Mouse (Mus musculus): ENCODE results near the gene Gm340. TPM values are rescaled to one million over a fixed set of nuclear protein-coding genes. Genes with fewer than 3 reads are reported as not detected.

The Gm340 gene
- 2.1 and 2.4 TPM in 2 replicates for polyA plus RNA-seq (2015; fragmentation: Nextera tagmentation; extraction: Ambion mirVana)

DNA sequence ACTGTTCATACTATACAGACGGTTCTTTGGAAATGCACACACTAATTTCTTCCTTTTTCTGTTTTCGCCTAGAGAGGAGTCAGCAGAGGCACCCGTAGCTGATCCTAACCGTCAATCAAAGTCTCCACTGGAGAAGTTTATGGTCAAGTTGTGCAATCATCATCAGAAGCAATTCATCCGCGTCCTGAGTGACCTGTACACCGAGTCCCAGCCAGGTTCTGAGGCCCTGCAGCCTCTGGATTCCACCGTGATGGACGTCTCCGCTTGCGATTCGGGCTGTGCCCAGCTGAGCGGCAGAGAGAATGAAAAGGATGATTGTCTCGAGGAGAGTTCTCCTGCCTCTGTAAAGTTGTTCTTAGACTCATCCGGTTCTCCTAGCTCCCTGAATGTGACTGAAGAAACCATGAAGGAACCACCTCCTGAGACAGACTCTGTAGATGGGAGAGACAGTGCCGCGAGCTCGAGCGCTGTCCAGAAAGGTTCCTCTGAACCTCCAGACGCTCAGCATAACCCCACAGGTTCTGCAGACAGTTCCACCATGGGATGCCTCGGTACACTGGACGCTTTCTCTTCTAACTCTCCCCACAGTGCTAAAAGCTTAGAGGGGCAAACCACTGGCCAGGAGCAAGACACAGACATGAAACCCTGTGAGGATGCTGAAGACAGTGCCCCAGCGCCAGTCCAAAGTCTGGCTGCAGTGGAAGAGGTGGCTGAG is at the start of gene Gm340:
Gene Gm340, plus strand, starts transcription at position 665 of the 715 bp plus-strand sequence.
- Histone ChIP-seq H3K9ac (no peak within 1 kb of the TSS), H3K4me3 (replicated peaks) (no peak within 1 kb of the TSS), H3K36me3 (peaks cover 19% of the 10 kb centered on the region; the same call in 1 of the 2 replicates), H3K27ac (no peak within 1 kb of the TSS), H3K4me2 (no peak within 1 kb of the TSS), H3K27me3 (replicated peaks) (no peaks in the 10 kb centered on the region), H3K4me1 (no peaks in the 10 kb centered on the region), H3K9me3 (no peaks in the 10 kb centered on the region)
- WGBS: 89% methylated on average over 23 of the region's 23 CpGs
- no peak for ATAC-seq (ENCODE audit: insufficient read depth, low FRiP score, low read depth)

DNA sequence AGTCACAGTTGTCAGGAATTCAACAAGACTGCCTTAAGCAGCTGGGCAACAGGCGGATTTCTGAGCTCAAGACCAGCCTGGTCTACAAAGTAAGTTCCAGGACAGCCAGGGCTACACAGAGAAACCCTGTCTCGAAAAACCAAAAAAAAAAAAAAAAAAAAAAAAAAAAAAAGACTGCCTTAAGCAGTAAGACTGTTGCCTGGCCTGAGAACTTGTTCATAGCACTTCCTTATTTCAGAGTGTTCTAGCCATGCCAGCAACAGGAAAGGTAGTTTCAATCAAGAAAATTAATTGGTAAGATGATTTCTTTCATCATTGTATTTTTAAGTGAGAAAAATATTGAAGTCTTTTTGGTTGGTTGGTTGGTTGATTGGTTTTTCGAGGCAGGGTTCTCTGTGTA is 48.1 kb upstream of the Gm340 start:
- no peak overlapping the region for H3K9ac ChIP-seq
- H3K36me3 ChIP-seq: no peaks in the 10 kb centered on the region
- no peaks in the 10 kb centered on the region for H3K4me1 ChIP-seq
- no peak overlapping the region for H3K4me2 ChIP-seq
- no peaks in the 10 kb centered on the region for H3K27me3 ChIP-seq (replicated peaks)
- H3K9me3 ChIP-seq: no peaks in the 10 kb centered on the region
- WGBS: 85% methylated on average over 3 of the region's 3 CpGs
- H3K27ac ChIP-seq: no peak overlapping the region
- no peak for ATAC-seq (ENCODE audit: insufficient read depth, low FRiP score, low read depth)
- H3K4me3 ChIP-seq (replicated peaks): no peak overlapping the region

DNA sequence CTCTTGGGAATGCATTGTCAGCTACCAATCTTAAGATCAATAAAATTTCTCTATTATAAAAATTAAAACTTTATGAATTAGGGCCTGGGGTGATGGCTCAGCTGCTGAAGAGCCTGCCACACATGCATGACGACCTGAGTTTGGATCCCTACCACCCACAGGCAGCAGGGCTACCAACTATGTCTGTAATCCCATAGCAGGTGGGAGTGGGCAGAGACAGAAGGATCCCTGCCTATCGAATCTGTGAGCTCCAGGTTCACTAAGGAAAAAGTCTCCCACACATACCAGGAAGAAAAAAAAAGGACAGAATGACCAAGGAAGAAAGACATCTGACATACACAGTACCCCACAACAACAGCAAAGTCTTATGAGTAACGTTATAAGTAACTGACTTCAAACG is 25.2 kb upstream of the Gm340 start:
- no peak for ATAC-seq (ENCODE audit: insufficient read depth, low FRiP score, low read depth)
- Histone ChIP-seq H3K4me1 (no peaks in the 10 kb centered on the region), H3K9ac (no peak overlapping the region), H3K36me3 (peaks cover 21% of the 10 kb centered on the region), H3K4me3 (replicated peaks) (no peak overlapping the region), H3K27me3 (replicated peaks) (no peaks in the 10 kb centered on the region), H3K9me3 (no peaks in the 10 kb centered on the region), H3K4me2 (no peak overlapping the region), H3K27ac (no peak overlapping the region)
- 79% methylated on average over 4 of the region's 4 CpGs for WGBS

DNA sequence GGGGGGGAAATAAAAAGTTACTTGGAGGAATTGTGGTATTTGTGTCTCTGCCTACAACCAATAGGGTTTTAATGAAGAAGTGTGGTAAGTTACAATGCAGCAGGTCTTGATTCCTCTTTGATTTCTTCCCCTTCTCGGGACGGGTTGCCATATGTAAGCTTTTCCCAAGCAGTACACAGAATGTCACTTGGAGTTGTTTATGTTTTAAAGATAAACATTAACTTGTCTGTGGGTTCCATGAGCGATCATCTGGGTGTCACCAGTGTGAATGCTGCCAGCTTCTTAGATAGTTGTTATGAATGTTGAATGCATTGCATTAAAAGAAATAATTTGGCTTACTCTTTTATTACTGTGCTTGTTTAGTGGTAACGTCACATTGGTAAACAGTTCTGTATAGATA is 24.7 kb upstream of the Gm340 start:
- H3K4me1 ChIP-seq: no peaks in the 10 kb centered on the region
- H3K27me3 ChIP-seq (replicated peaks): no peaks in the 10 kb centered on the region
- H3K4me3 ChIP-seq (replicated peaks): no peak overlapping the region
- H3K4me2 ChIP-seq: no peak overlapping the region
- no peak overlapping the region for H3K27ac ChIP-seq
- 62% methylated on average over 4 of the region's 4 CpGs for WGBS
- H3K36me3 ChIP-seq: peaks cover 19% of the 10 kb centered on the region
- no peaks in the 10 kb centered on the region for H3K9me3 ChIP-seq
- H3K9ac ChIP-seq: no peak overlapping the region
- no peak for ATAC-seq (ENCODE audit: insufficient read depth, low FRiP score, low read depth)

DNA sequence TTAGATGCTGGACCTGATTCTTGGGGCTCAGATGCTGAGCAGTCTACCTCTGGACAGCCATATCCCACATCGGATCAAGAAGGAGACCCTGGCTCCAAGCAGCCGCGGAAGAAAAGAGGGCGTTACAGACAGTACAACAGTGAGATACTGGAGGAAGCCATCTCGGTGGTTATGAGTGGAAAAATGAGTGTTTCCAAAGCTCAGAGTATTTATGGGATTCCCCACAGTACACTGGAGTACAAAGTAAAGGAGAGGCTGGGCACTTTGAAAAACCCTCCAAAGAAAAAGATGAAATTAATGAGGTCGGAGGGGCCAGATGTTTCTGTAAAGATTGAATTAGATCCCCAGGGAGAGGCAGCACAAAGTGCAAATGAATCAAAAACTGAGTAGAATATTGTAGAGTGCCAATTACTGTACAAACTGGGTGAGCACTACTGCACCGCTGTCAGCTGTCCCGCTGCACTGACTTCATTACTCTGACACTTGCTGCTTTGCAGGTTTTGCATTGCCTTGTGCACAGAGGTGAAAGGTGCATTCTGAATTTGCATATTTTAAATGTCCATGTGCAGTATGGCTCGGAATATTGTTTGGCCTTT is 23.2 kb upstream of the Gm340 start:
- H3K4me3 ChIP-seq (replicated peaks): no peak overlapping the region
- H3K9me3 ChIP-seq: no peaks in the 10 kb centered on the region
- peaks cover 17% of the 10 kb centered on the region for H3K36me3 ChIP-seq
- H3K27me3 ChIP-seq (replicated peaks): no peaks in the 10 kb centered on the region
- no peaks in the 10 kb centered on the region for H3K4me1 ChIP-seq
- ATAC-seq (ENCODE audit: insufficient read depth, low FRiP score, low read depth): no peak
- H3K4me2 ChIP-seq: no peak overlapping the region
- 90% methylated on average over 9 of the region's 9 CpGs for WGBS
- no peak overlapping the region for H3K27ac ChIP-seq
- H3K9ac ChIP-seq: no peak overlapping the region

DNA sequence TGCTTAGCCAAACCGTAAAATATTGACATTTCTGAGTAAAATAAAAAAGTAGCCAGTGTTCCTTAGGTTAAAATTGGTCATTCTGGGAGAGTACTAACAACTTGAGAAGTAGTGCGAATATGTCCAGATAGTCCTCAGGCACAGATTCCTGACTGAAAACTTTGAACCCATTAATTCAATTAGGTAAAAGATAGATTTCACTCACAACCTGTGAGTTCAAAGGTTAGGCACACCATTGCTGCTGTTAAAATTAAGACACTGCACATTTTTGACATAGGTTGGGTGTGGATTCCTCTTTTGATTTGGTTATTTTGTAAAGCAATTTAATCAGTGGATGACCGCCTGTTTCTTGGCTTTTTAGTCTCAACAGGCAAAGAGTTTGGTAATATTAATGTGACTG is 21.3 kb upstream of the Gm340 start:
- H3K4me2 ChIP-seq: no peak overlapping the region
- no peak overlapping the region for H3K4me3 ChIP-seq (replicated peaks)
- H3K4me1 ChIP-seq: no peaks in the 10 kb centered on the region
- H3K9ac ChIP-seq: no peak overlapping the region
- peaks cover 13% of the 10 kb centered on the region for H3K36me3 ChIP-seq
- no peak for ATAC-seq (ENCODE audit: insufficient read depth, low FRiP score, low read depth)
- no peak overlapping the region for H3K27ac ChIP-seq
- WGBS: 88% methylated on average over 3 of the region's 3 CpGs
- no peaks in the 10 kb centered on the region for H3K9me3 ChIP-seq
- no peaks in the 10 kb centered on the region for H3K27me3 ChIP-seq (replicated peaks)

DNA sequence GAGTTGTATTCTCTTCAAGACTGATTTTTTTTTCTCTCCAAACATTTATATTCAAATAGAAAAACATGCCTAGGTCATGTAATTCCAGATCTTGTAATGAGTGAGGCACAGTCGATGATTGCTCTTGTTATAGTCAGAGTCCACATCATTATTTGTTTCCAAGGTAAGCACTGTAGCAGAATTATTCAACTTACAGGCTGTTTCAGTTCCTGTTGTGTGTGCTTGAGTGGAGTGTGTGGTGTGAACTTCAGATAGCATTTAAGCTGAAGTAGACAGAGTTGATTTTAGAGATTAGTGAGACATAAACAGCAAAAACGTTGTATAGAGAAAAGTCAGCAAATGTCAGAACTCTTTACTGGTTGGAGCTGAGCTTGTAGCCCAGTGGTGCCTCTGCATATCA is 13.4 kb upstream of the Gm340 start:
- no peak for ATAC-seq (ENCODE audit: insufficient read depth, low FRiP score, low read depth)
- no peak overlapping the region for H3K27ac ChIP-seq
- H3K36me3 ChIP-seq: no peaks in the 10 kb centered on the region
- H3K4me1 ChIP-seq: no peaks in the 10 kb centered on the region
- H3K27me3 ChIP-seq (replicated peaks): no peaks in the 10 kb centered on the region
- 41% methylated on average over 2 of the region's 2 CpGs for WGBS
- no peak overlapping the region for H3K9ac ChIP-seq
- no peak overlapping the region for H3K4me3 ChIP-seq (replicated peaks)
- no peaks in the 10 kb centered on the region for H3K9me3 ChIP-seq
- no peak overlapping the region for H3K4me2 ChIP-seq

DNA sequence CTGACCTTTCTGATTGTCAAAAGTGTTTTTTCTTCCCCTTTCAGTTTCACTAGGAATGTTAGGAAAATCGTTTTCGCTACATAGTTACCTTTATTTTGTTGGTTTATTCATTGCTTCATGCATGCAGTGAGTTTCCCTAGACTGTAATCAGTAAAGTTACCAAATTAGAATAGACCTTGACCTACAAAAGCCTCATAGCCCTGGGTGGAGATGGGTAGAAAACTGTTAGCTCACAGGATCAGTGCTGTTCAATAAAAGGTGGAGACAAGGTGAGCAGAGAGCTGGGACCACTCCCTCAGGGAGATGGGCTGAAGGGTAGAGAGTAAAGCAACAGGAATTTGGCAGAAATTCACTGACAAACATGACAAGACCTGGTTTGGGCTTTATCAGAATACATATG is 8.5 kb upstream of the Gm340 start:
- WGBS: 81% methylated on average over 2 of the region's 2 CpGs
- Histone ChIP-seq H3K9me3 (no peaks in the 10 kb centered on the region), H3K4me2 (no peak overlapping the region), H3K27me3 (replicated peaks) (no peaks in the 10 kb centered on the region), H3K4me1 (no peaks in the 10 kb centered on the region), H3K9ac (no peak overlapping the region), H3K4me3 (replicated peaks) (no peak overlapping the region), H3K27ac (no peak overlapping the region), H3K36me3 (no peaks in the 10 kb centered on the region)
- no peak for ATAC-seq (ENCODE audit: insufficient read depth, low FRiP score, low read depth)

DNA sequence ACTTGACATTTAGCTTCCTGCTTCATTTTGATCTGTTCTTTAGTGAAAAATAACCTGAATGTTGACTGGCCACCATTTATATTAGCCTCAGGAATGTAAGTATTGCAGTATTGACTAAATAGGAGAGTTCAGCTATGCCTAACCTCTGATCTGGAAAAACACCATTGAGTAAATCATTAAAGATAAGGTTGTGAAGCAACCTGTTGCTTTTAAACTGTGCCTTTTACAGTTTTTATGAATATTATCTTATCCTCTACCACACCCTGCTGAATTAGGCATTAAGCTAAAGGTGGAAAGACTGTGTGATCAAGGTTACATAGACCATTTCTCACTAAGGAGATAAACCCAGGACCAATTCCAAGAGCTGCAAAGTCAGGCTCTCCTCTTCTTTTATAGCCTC is 4.6 kb upstream of the Gm340 start:
- no peak overlapping the region for H3K4me2 ChIP-seq
- peak; percentile 56 for ATAC-seq (ENCODE audit: insufficient read depth, low FRiP score, low read depth)
- no peak overlapping the region for H3K4me3 ChIP-seq (replicated peaks)
- H3K9me3 ChIP-seq: no peaks in the 10 kb centered on the region
- no peak overlapping the region for H3K9ac ChIP-seq
- H3K27ac ChIP-seq: peak overlapping the region; percentile 40; the same call in 1 of the 2 replicates
- peaks cover 8% of the 10 kb centered on the region; the same call in 1 of the 2 replicates for H3K36me3 ChIP-seq
- H3K27me3 ChIP-seq (replicated peaks): no peaks in the 10 kb centered on the region
- no peaks in the 10 kb centered on the region for H3K4me1 ChIP-seq

DNA sequence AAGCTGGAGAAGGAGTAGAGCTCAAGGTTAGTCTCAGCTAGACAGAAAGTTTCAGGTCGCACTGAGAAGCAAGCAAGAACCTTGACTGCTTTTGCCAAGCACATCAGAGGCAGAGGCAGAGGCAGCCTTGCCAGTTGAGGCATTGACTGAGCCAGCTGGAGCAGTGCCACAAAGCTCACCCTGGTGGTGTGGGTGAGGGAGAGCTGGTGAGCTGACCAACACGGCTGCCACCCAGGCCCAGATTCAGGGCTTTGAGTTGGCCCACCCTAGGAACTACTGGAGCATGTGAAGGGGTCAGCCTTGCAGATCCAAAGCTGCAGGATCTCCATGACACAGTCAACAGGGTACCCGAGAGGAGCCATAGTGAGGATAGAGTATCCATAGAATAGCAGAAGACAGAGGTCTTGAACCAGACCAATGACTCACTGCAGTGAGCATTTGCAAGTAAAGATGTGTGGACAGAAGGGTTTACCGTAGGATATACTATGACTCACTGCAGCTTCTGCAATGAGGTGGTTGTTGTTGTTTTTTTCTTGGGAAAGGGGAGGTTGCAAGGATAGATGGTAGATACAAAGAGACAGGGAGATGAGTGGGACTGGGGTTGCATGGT is 2.8 kb upstream of the Gm340 start:
- Histone ChIP-seq H3K27ac (no peak overlapping the region), H3K4me3 (replicated peaks) (no peak overlapping the region), H3K9me3 (no peaks in the 10 kb centered on the region), H3K4me2 (no peak overlapping the region), H3K4me1 (no peaks in the 10 kb centered on the region), H3K9ac (no peak overlapping the region), H3K36me3 (peaks cover 19% of the 10 kb centered on the region; the same call in 1 of the 2 replicates), H3K27me3 (replicated peaks) (no peaks in the 10 kb centered on the region)
- no peak for ATAC-seq (ENCODE audit: insufficient read depth, low FRiP score, low read depth)
- WGBS: 88% methylated on average over 4 of the region's 4 CpGs

DNA sequence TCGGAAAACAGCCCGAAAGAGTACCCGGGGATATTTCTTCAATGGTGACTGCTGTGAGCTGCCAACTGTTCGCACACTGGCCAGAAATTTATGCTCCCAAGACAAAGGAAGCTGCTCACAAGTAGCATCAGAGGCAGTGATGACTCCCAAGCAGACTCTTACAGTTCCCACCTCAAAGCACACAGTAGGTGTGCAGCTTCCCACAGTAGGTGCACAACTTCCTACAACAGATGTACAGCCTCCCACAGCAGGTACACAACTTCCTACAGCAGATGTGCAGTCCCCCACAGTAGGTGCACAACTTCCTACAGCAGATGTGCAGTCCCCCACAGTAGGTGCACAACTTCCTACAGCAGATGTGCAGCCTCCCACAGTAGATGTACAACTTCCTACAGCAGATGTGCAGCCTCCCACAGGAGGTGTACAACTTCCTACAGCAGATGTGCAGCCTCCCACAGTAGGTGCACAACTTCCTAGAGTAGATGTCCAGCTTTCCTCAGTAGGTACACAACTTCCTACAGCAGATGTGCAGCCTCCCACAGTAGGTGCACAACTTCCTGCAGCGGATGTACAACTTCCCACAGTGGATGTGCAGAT is 846 bp downstream of the Gm340 start:
- H3K4me1 ChIP-seq: no peaks in the 10 kb centered on the region
- WGBS: 93% methylated on average over 5 of the region's 5 CpGs
- peaks cover 19% of the 10 kb centered on the region; the same call in 1 of the 2 replicates for H3K36me3 ChIP-seq
- no peaks in the 10 kb centered on the region for H3K27me3 ChIP-seq (replicated peaks)
- H3K4me2 ChIP-seq: no peak overlapping the region
- H3K27ac ChIP-seq: no peak overlapping the region
- no peaks in the 10 kb centered on the region for H3K9me3 ChIP-seq
- ATAC-seq (ENCODE audit: insufficient read depth, low FRiP score, low read depth): no peak
- no peak overlapping the region for H3K4me3 ChIP-seq (replicated peaks)
- no peak overlapping the region for H3K9ac ChIP-seq

DNA sequence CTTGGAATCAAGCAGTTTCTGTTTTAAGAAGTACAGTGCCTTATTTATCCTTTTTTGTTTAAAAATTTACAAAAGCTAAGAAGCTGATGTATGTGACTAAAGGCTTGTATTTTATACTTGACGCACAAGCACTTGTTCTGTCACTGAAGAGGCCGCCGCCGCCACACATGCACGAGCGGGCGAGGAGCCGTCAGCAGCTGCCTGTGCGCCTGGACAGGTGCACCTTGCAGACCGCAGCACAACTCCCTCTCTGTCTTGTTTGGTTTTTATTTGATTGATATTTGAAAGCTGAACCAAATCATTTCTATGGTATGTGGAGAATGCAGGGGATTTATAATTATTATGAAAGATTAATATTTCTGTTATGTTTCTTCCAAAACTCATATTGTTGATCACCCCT is 4.6 kb downstream of the Gm340 start:
- WGBS: 82% methylated on average over 10 of the region's 10 CpGs
- Histone ChIP-seq H3K4me3 (replicated peaks) (no peak overlapping the region), H3K4me1 (no peaks in the 10 kb centered on the region), H3K4me2 (no peak overlapping the region), H3K9ac (no peak overlapping the region), H3K27me3 (replicated peaks) (no peaks in the 10 kb centered on the region), H3K9me3 (no peaks in the 10 kb centered on the region), H3K36me3 (peaks cover 19% of the 10 kb centered on the region; the same call in 1 of the 2 replicates), H3K27ac (no peak overlapping the region)
- ATAC-seq (ENCODE audit: insufficient read depth, low FRiP score, low read depth): no peak
